Mouse (Mus musculus) heart, postnatal 0 days (tissue): ENCODE results near the gene Cers6. TPM values are rescaled to one million over a fixed set of nuclear protein-coding genes. Genes with fewer than 3 reads are reported as not detected.

ENCODE experiments used
- ATAC-seq: fragments of 200-750 bp; cut with Nextera tagmentation; 2 replicates; pipeline ENCODE4 v1.8.0; 2017; ENCODE audit warnings: low read depth, moderate number of reproducible peaks, moderate library complexity; ENCODE audit not compliant: insufficient read depth
- DNase-seq: peaks from one replicate; pipeline ENCODE4 v3.0.0-alpha.2; 2016; ENCODE audit warnings: low spot score
- H3K27ac ChIP-seq: fragments of 300-500 bp; sonication (generic); 2 replicates; pipeline ENCODE4 v1.5.1; 2014; ENCODE audit warnings: low read depth, mild to moderate bottlenecking
- H3K27me3 ChIP-seq: fragments of 300-500 bp; sonication (generic); 2 replicates; pipeline ENCODE4 v1.6.1; 2014; ENCODE audit warnings: low read length, mixed read lengths; ENCODE audit not compliant: control insufficient read depth, insufficient read depth
- H3K36me3 ChIP-seq: fragments of 300-500 bp; sonication (generic); replicated peaks from 2 replicates; pipeline ENCODE4 v1.6.1; 2014; ENCODE audit warnings: low read length, mixed read lengths; ENCODE audit not compliant: control insufficient read depth, insufficient read depth
- H3K4me1 ChIP-seq: fragments of 300-500 bp; sonication (generic); 2 replicates; pipeline ENCODE4 v1.6.1; 2014; ENCODE audit warnings: antibody characterized with exemption; ENCODE audit not compliant: control insufficient read depth, insufficient read depth
- H3K4me2 ChIP-seq: fragments of 300-500 bp; sonication (generic); 2 replicates; pipeline ENCODE4 v1.6.1; 2014; ENCODE audit warnings: low read depth, mild to moderate bottlenecking, low read length, moderate library complexity
- H3K4me3 ChIP-seq: fragments of 300-500 bp; sonication (generic); 2 replicates; pipeline ENCODE4 v1.5.1; 2014; ENCODE audit warnings: low read depth, low read length
- H3K9ac ChIP-seq: fragments of 300-500 bp; sonication (generic); replicated peaks from 2 replicates; pipeline ENCODE4 v1.6.1; 2014; ENCODE audit warnings: low read depth, low read length, mixed read lengths
- H3K9me3 ChIP-seq: fragments of 300-500 bp; sonication (generic); replicated peaks from 2 replicates; pipeline ENCODE4 v1.6.1; 2016; ENCODE audit warnings: low read length; ENCODE audit not compliant: control insufficient read depth
- CTCF ChIP-seq: IDR thresholded peaks from 2 replicates; pipeline ENCODE4 v1.5.1; 2016; ENCODE audit warnings: antibody characterized with exemption, control low read depth, low read depth
- EP300 ChIP-seq: IDR thresholded peaks from 2 replicates; pipeline ENCODE4 v1.6.1; 2016; ENCODE audit warnings: antibody characterized with exemption, low read depth
- WGBS: fragments of 180-500 bp; shearing (Covaris S2); extraction: QIAGEN DNeasy Blood & Tissue Kit; methylation state at CpG from one replicate; pipeline ENCODE4 v1.1.7; 2014; 5-methylcytosine and 5-hydroxymethylcytosine counted together
- polyA plus RNA-seq: library from polyadenylated mRNA; unstranded; fragments of >200 nt; fragmentation: Nextera tagmentation; extraction: Ambion mirVana; gene quantifications from 2 replicates; pipeline ENCODE4 v1.2.1, GENCODE M21; 2015
- total RNA-seq: library from RNA; depleted of rRNA; stranded (reverse); fragments of >200 nt; gene quantifications from 2 replicates; pipeline ENCODE4 v1.2.3, GENCODE M21; 2014; ENCODE audit warnings: low replicate concordance

The Cers6 gene
- total and polyA plus RNA-seq, 2 experiments from 2014 or later, result 8.5 to 36.0 TPM

- peaks cover 9% of the 10 kb centered on the region; the same call in 1 of the 2 replicates for H3K4me1 ChIP-seq
- H3K9ac ChIP-seq, result no peak overlapping the region
- H3K36me3 ChIP-seq, result no peaks in the 10 kb centered on the region
- no peak for DNase-seq
- TF ChIP-seq EP300 (no peak), CTCF (no peak)
- H3K27ac ChIP-seq, result no peak overlapping the region
- no peaks in the 10 kb centered on the region for H3K9me3 ChIP-seq
- WGBS, result 40% methylated on average over 12 of the region's 12 CpGs
- ATAC-seq, result no peak
- no peak overlapping the region for H3K4me2 ChIP-seq
- H3K27me3 ChIP-seq, result no peaks in the 10 kb centered on the region
- H3K4me3 ChIP-seq, result no peak overlapping the region
Measured at GRCm38 (mm10) chr2:68978660-68979604, 117.7 kb downstream of the Cers6 start.

- H3K4me3 ChIP-seq, result no peak overlapping the region
- H3K27me3 ChIP-seq, result no peaks in the 10 kb centered on the region
- no peak for ATAC-seq
- H3K36me3 ChIP-seq, result no peaks in the 10 kb centered on the region
- TF ChIP-seq EP300 (no peak), CTCF (no peak)
- WGBS, result 85% methylated on average over 9 of the region's 9 CpGs
- H3K27ac ChIP-seq, result no peak overlapping the region
- H3K9me3 ChIP-seq, result no peaks in the 10 kb centered on the region
- peaks cover 9% of the 10 kb centered on the region; the same call in 1 of the 2 replicates for H3K4me1 ChIP-seq
- no peak overlapping the region for H3K4me2 ChIP-seq
- no peak for DNase-seq
- H3K9ac ChIP-seq, result no peak overlapping the region
Measured at GRCm38 (mm10) chr2:68981302-68981701, 120.1 kb downstream of the Cers6 start.

- no peak overlapping the region for H3K4me2 ChIP-seq
- no peaks in the 10 kb centered on the region for H3K27me3 ChIP-seq
- no peak for TF ChIP-seq EP300
- WGBS, result 84% methylated on average over 11 of the region's 11 CpGs
- H3K4me1 ChIP-seq, result peaks cover 9% of the 10 kb centered on the region; the same call in 1 of the 2 replicates
- no peak overlapping the region for H3K4me3 ChIP-seq
- DNase-seq (no peak), ATAC-seq (no peak)
- no peaks in the 10 kb centered on the region for H3K36me3 ChIP-seq
- no peak overlapping the region for H3K9ac ChIP-seq
- no peak overlapping the region for H3K27ac ChIP-seq
- no peaks in the 10 kb centered on the region for H3K9me3 ChIP-seq
Measured at GRCm38 (mm10) chr2:68981756-68982409, 120.6 kb downstream of the Cers6 start.

- TF ChIP-seq CTCF, result no peak
- TF ChIP-seq EP300, result no peak
- no peak overlapping the region for H3K4me2 ChIP-seq
- ATAC-seq (no peak), DNase-seq (no peak)
- H3K9me3 ChIP-seq, result no peaks in the 10 kb centered on the region
- no peak overlapping the region for H3K4me3 ChIP-seq
- no peaks in the 10 kb centered on the region for H3K27me3 ChIP-seq
- no peaks in the 10 kb centered on the region for H3K36me3 ChIP-seq
- WGBS, result 61% methylated on average over 3 of the region's 3 CpGs
- no peak overlapping the region for H3K27ac ChIP-seq
- peaks cover 9% of the 10 kb centered on the region; the same call in 1 of the 2 replicates for H3K4me1 ChIP-seq
- no peak overlapping the region for H3K9ac ChIP-seq
Measured at GRCm38 (mm10) chr2:68982979-68983378, 121.7 kb downstream of the Cers6 start.

GRCm38 (mm10) chr2:68983431-68983830 is 122.2 kb downstream of the Cers6 start:
- H3K36me3 ChIP-seq, result no peaks in the 10 kb centered on the region
- ATAC-seq, result peak; percentile 49; the same call in 1 of the 2 replicates
- H3K27me3 ChIP-seq, result no peaks in the 10 kb centered on the region
- H3K27ac ChIP-seq, result no peak overlapping the region
- TF ChIP-seq EP300 (no peak), CTCF (no peak)
- DNase-seq, result peak; percentile 37
- H3K9me3 ChIP-seq, result no peaks in the 10 kb centered on the region
- H3K4me2 ChIP-seq, result no peak overlapping the region
- WGBS, result 46% methylated on average over 3 of the region's 3 CpGs
- H3K9ac ChIP-seq, result no peak overlapping the region
- peaks cover 9% of the 10 kb centered on the region; the same call in 1 of the 2 replicates for H3K4me1 ChIP-seq
- H3K4me3 ChIP-seq, result no peak overlapping the region
